Mouse (Mus musculus) heart, adult 9 months (tissue): ENCODE measurements around the gene Dst.

Experiments used
- DNase-seq, 2 experiments: peaks; one replicate each; pipeline ENCODE4 v3.0.0; 2022; ENCODE audit warnings: low spot score in 2 of 2

Dst gene

DNA sequence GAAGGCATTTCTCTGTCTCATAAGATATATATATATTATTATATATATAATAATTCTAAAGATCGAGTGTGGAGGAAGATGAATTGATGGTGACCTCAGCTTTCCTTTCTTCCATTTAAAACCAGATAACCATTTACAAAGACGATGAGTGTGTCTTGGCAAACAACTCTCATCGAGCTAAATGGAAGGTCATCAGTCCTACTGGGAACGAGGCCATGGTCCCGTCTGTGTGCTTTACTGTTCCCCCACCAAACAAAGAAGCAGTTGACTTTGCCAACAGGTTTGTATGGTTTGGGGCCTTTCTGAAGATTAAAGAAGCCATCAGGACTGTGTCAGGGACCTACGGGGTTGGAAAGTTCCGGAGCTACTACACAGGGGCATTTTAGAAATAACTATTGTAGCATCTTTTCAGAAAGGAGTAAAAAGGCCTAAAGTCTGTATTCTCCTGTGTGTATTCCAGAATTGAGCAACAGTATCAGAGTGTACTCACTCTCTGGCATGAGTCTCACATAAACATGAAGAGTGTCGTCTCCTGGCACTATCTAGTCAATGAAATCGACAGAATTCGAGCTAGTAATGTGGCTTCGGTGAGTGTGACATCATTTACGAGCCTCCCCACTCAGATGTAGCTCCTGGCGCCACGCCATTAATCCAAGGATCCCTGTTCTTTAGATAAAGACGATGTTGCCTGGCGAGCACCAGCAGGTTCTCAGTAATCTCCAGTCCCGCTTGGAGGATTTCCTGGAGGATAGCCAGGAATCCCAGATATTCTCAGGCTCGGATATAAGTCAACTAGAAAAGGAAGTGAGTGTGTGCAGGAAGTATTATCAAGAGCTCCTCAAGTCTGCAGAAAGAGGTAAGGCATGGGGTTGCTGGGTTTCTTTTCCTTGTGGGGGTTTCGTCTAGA, 259.4 kb downstream of the Dst start:
- DNase-seq, result peak; percentile 77 to 81

DNA sequence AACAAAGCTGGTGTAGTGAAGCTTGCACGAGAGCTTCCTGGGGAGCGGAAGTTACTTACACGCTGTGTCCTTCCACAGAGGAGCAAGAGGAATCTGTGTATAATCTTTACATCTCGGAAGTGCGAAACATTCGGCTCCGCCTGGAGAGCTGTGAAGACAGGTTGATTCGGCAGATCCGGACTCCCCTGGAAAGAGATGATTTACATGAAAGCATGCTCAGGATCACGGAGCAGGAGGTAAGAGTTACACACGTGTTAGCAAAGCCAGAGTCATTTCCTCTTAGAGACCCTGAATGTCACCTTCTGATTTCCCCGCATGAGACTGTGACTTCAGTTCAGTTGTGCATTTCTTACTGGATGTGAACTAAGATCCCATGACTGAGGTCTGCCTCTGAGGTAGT, 261.1 kb downstream of the Dst start:
- no peak for DNase-seq

DNA sequence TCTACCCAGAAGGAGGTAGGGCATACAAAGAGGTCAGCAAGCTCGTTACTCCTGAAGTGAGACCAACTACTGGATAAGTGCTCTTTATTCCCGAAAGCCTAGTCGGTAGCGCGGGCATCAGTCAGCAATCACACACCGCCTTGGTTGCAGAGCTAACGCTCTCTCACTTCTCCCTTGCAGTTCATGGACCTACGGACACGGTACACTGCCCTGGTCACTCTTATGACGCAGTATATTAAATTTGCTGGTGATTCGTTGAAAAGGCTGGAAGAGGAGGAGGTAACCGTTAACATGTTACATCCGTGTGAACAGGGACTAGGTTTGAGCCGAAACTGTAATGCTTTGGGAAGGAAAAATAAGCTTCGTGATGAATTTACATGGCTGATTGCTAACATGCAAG, 266.5 kb downstream of the Dst start:
- DNase-seq, result no peak

DNA sequence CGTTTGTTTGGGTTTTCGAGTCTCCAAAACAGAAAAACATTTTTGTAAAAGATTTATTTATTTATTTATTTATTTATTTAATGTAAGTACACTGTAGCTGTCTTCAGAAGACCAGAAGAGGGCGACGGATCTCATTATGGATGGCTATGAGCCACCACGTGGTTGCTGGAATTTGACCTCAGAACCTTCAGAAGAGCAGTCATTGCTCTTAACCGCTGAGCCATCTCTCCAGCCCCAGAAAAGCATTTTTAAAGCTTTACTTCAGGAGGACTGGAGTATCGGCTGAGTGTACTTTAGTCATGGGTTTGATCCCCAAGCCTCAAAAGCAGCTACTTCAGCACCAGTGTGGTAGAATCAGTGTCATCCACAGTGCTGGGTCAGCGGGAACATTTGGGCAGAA, 266.9 kb downstream of the Dst start:
- no peak for DNase-seq

DNA sequence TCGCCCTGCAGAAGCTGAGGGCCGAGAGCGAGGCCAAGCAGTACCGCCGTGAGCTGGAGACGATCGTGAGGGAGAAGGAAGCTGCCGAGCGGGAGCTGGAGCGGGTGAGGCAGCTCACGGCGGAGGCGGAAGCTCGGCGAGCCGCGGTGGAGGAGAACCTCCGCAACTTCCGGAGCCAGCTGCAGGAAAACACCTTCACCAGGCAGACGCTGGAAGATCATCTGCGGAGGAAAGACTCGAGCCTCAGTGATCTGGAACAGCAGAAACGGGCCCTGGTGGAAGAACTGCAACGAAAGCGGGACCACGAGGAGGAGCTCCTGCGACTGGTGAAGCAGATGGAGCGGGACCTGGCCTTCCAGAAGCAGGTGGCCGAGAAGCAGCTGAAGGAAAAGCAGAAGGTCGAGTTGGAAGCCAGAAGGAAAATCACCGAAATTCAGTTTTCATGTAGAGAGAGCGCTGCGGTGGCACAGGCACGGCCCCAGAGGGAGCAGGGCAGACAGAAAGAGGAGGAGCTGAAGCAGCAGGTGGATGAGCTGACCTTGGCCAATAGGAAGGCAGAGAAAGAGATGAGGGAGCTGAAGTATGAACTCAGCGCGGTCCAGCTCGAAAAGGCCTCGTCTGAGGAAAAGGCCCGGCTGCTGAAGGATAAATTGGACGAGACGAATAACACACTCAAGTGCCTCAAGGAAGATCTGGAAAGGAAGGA, 270.1 kb downstream of the Dst start:
- no peak for DNase-seq

DNA sequence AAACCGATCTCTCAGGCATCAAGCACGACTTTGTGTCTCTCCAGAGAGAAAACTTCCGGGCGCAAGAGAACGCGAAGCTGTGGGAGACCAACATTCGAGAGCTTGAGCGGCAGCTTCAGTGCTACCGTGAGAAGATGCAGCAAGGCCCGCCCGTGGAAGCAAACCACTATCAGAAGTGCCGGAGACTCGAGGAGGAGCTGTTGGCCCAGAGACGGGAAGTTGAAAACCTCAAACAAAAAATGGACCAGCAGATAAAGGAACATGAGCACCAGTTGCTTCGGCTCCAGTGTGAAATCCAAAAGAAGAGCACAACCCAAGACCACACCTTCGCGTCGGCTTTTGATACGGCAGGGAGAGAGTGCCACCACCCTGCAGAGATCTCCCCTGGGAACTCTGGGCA, 271.7 kb downstream of the Dst start:
- no peak for DNase-seq

DNA sequence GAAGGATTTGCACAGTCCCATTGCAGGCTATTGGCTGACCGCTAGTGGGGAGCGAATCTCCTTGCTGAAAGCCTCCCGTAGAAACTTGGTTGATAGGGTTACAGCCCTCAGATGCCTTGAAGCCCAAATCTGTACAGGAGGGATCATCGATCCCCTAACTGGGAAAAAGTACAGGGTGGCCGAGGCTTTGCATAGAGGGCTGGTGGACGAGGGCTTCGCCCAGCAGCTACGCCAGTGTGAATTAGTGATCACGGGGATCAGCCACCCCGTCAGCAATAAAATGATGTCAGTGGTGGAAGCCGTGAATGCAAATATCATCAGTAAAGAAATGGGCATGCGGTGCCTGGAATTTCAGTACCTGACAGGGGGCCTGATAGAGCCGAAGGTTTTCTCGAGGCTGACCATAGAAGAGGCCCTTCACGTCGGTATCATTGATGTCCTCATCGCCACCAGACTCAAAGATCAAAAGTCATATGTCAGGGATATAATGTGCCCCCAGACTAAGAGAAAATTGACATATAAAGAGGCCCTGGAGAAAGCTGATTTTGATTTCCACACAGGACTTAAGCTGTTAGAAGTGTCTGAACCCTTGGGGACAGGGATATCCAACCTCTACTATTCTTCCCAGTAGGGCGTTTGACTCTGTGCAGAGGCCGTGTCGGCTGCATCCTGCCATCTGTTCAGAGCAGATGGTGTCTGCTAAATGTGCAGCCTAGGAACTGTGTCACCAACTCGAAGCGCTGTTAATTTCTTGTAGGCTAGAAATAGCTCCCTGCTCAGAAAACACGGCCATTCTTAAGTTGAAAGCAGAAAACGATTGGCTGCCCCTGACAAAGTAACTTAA, 274.6 kb downstream of the Dst start:
- no peak for DNase-seq

DNA sequence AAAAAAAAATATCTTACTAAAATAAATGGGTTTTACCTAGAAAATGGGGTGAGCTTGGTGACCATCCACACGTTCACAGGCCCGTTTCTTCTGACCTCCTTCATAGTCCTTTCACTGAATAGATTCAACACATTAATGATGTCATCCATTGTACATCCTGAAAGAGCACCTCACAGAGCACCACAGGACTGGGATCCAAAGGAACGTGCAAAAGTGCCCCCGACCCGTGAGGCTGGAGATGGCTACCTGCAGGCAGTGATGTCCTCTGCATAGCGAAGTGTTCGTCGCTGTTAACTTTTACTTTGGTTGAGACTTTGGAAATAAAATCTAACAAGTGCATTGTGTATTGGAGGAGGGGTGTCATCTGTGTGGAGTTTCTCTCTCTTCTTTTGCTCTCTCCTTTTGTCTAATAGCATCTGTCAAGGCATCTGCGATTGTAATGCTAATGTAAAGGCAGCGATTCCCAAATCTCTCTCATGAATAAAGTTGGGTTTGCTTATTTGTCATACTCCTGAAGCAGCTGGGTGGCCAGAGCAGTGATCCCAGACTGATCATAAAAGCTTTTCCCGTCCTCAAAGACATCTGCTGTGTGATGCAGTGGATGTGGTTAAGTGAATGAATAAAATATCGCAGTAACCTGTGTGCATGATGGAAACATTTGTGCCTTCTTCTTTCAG, 275.4 kb downstream of the Dst start:
- DNase-seq, result no peak

DNA sequence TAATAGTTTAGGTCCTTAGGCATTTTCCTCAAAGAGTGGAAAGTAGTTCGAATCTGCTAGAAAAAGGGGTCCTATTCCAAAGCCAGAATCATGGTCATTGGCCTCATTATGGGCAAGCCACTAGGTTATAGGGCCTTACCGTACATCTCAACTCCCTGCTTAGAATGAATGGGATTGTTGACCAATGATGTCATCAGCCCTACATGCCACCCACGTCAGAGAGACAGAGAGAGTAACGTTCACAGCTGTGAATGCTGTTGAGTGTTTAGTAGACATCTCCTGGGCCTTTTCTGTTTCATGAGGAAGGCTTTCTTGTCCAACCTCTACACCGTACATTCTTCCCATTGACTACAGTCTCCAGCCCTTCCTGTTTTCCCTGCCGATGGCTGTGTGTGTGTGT, 276.2 kb downstream of the Dst start:
- no peak for DNase-seq

DNA sequence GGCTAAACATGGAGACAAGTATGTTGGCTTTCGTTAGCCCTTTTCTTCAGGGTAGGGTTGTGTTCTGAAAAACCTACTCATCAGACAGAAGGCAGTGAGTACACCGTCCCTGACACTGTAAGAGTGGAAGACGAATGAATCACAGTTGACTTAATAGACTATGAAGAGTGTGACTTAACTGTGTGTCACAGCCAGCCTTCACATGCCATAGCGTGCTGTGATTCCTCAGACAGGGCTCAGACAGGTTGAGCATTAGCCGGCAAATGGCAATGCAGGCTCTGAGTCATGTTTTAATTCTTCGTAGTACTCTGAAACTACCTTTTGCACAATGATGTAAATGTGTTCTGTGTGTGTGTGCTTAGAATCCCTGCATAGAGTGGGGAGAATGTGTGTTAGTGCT, 278.0 kb downstream of the Dst start:
- DNase-seq, result no peak

DNA sequence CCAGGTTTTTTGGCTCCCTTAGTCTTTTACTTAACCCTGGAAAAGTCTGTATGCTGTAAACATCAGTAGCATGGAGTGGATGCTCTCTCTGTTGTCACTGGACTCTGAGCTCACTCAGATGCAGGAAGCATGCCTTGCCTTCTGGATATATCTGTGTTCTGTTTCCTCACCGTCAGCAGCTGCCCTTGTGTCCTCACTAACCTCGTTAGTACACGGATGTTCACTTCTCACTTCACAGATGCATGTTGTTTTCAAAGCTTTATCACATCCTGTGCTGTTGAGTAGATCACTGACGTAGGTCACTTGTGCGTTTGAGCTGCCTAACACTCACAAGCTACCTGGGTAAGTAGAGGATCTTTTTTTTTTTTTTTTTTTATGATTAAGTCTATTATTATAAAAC, 279.5 kb downstream of the Dst start:
- DNase-seq, result no peak

DNA sequence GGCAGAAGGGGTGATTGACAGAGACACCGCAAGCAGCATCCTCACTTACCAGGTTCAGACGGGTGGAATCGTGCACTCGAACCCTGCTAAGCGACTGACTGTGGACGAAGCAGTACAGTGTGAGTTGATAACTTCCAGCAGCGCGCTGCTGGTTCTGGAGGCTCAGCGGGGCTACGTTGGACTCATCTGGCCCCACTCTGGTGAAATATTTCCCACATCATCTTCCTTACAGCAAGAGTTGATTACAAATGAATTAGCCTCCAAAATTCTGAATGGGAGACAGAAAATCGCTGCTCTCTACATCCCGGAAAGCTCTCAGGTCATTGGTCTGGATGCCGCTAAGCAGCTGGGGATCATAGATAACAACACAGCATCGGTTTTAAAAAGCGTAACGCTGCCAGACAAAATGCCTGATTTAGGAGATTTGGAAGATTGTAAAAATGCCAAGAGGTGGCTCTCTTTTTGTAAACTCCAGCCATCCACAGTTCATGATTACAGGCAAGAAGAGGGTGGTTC, 280.8 kb downstream of the Dst start:
- DNase-seq, result no peak

DNA sequence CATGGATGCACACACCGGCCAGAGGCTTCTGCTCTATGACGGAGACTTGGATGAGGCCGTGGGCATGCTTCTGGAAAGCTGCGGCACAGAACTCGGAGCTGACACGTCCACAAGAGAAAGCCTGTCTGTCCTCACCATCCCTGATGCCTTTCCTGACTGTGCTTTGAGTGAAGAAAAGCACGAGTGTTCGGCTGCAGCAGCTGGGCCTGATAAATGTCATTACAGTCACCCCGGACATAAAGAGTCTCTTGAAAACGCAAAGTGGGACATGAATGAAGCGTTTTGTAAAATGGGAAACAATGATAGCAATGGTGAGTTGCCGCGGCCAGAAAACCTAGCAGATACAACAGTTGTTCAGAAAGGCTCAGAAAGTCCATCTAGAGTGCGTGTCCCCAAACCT, 281.3 kb downstream of the Dst start:
- no peak for DNase-seq

DNA sequence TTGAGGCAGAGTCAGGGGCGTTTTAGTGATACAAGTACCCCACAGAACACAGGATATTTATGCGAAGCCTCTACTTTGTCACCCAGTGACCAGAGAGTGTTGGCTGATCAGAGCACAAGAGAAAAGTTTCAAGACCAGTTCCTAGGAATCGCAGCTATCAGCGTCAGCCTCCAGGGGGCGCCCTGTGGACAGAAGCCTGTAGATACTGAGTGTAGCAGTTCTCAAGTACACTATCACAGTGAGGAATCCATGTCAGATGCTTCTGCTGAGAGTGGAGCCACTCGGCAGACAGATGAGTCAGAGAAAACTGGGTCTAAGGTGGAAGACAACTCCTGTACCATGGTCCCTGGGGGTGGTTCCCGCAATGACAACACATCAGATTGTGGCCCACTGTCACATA, 281.9 kb downstream of the Dst start:
- DNase-seq, result peak in 1 of 2 experiments; percentile 32

DNA sequence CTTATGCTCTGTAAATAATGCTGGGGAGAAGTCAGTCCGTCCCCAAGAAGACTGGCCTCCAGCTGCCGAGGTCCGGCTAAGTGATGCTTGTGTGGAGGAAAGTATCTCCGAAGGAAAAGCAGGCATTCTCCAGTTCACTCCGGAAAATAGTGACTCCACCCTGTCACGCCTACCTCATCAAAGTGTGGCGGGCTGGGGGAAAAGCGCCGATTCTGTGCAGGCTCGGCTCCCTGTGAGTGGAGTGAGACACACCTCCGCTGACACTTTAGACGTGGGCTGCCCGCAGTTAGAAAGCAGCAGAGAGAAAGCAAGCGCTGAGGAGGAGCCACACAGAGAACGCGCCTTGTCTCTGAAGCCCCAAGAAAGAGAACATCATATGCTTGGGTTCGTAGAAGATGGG, 284.1 kb downstream of the Dst start:
- DNase-seq, result no peak

DNA sequence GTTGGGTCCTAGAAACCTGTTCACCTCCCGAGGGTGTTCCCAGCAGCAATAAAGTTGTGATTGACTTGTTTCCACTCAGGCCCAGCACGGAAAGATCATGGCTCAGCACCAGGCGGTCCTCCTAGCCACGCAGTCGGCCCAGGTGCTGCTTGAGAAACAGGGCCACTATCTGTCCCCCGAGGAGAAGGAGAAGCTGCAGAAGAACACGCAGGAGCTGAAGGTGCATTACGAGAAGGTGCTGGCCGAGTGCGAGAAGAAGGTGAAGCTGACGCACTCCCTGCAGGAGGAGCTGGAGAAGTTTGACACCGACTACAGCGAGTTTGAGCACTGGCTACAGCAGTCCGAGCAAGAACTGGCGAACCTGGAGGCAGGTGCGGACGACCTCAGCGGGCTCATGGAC, 292.8 kb downstream of the Dst start:
- DNase-seq, result no peak

DNA sequence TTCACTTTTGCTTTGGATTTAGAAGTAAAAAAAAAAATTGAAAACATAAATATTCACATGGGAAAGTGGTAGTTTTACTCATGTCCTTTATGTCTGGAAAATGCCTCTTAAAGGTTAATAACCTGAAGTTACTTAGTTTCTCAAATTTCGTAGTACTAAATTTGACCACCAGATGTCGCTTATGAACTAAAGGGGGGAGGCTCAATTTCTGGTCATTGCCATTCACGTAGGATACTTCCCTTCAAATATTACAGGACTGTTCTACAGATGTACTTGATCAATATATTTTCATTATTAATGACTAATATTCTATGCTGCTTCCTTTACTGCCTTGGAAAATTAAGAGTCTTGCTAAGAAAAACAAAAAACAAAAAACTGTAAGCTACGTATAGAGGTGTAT, 293.5 kb downstream of the Dst start:
- DNase-seq, result no peak

DNA sequence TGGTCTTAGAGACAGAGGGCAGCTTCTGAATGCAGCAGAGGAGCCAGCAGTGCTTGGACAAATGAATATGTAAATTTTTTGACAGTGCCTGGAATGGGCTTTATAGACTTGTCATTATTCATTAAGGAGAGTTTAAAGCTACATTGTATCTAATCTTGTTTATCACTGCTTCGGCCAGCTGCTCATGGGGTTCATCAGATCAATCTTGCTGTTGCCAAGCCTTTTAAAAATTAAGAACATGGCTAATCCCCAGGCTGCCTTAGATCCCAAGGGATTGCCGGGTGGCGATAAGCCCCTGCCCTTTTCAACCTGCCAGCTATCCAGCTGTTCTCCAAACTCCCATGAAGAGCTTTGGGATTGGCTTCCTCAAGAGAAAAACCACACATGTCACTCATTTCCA, 303.7 kb downstream of the Dst start:
- DNase-seq, result no peak

DNA sequence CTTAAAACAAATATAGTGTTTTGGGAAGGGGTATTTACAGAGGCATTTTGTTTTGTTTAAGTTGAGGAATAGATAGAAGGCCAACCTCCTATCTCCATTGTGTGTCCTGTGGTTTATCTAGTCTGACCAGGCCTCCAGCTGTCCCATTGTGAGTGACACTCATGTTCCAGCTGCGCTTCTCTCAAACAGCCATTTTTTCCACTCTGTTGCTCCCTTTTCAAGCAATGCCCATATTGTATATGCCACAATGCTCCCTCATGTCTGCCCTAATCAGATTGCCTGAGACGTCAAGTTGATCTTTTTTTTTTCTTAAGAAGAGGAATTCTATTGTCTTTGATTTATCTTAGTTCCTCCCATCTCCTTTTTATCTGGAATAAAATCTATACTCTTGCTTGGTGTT, 308.4 kb downstream of the Dst start:
- no peak for DNase-seq

DNA sequence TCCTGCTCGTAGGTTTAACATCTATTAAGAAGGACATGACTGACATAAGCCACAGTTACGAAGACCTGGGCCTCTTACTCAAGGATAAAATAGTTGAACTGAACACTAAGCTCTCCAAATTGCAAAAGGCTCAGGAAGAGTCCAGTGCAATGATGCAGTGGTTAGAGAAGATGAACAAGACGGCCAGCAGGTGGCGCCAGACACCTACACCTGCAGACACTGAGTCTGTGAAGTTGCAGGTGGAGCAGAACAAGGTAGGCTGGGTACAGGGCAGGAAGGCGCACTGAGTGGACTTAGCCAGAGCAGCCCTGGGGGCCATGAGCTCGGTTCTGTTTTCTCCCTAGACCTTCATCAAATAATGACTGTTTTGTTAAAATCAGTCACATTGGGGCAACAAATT, 310.3 kb downstream of the Dst start:
- peak; percentile 29 to 62 for DNase-seq

DNA sequence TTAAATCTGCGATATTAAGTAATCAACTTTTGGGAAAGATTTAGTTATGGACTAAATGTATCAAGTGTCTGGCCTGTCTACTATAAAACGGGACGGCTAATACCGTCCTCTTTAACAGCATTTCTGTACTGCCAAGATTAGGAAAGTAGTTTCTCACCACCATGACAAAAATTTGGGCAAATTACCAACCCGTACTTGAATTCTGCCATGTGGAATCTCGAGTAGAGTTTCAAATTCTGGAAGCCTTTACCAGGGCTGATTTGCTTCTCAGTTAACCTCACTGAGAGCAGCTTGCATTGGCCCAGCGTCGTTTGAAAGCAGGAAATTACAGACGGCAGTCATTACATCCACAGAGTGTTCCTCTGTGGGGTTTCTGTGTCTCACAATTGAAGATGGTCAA, 310.8 kb downstream of the Dst start:
- DNase-seq, result no peak
